Mouse (Mus musculus) erythroblast, adult 5-6 weeks (primary cell): ENCODE measurements around the gene Cby3. TPM values are rescaled to one million over a fixed set of nuclear protein-coding genes. Genes with fewer than 3 reads are reported as not detected.

Source experiments
- ATAC-seq: replicated peaks from 2 replicates; pipeline ENCODE4 v1.8.0; 2016; ENCODE audit warnings: moderate number of reproducible peaks, mild to moderate bottlenecking, moderate TSS enrichment, inconsistent platforms; ENCODE audit not compliant: poor library complexity, low FRiP score, severe bottlenecking
- total RNA-seq, 2 experiments: library from RNA; stranded (forward) in 1 of 2; stranded (reverse) in 1 of 2; fragments of 150-400 nt in 1 of 2; fragments of 200-764, 138-1000 nt in 1 of 2; gene quantifications; 2 replicates each; pipeline versions ENCODE4 v1.2.3 to v1.2.4; 2015 to 2017; ENCODE audit warnings: low replicate concordance in 2 of 2

Gene Cby3
- total RNA-seq, 2 experiments from 2014 or later: not detected

GRCm38 (mm10) chr11:50387167-50387679, 33.0 kb downstream of the Cby3 start:
- no peak for ATAC-seq

DNA sequence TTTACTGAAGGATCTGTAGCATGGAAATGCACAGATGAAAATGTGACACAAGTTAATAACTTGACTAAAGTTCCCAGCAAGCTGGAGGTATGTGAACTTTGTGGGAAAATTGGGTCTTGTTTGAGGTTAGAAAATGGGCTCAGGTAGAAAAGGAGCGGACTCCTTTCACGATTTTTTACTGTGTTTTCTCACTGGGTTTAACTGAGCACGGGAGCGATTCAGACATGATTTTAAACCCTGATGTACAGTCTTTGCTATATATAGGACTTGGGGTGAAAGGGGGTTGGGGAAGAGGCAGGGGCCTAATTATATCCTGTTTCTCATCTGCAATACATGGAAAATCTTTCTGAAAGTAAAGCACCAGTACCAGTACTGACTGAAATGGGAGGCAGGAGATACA, 33.4 kb downstream of the Cby3 start:
- no peak for ATAC-seq

DNA sequence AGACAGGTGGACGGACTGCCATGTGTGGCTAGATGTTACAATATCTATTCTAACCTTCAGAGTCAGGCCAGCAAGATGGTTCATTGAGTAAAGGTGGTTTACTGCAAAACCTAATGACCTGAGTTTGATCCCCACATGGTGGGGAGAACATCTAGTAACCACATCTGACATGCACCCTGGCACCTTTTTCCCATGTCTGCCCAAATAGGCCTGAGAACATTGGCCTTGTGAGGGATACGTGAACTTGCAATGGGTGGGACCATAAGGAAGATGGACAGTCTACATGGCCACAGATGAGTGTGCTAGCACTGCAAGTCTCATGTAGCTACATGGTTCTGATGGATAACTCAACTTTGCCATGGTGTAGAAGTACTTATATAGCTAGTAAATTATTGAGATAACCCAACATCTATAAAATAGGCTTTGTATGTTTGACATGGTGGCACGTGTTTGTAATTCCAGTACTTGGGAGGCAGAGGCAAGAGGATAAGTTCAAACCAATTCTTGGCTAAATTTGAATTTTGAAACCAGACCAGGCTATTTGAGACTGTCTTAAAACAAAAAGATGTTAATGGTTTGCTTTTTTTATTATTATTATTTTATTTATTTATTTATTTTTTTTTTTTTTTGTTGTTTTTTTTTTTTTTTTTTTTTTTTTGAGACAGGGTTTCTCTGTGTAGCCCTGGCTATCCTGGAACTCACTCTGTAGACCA, 34.1 kb downstream of the Cby3 start:
- no peak for ATAC-seq

- ATAC-seq: no peak
Observed at GRCm38 (mm10) chr11:50389011-50389410, 34.7 kb downstream of the Cby3 start.

GRCm38 (mm10) chr11:50389616-50390015, 35.4 kb downstream of the Cby3 start:
- no peak for ATAC-seq

GRCm38 (mm10) chr11:50391272-50391960, 37.2 kb downstream of the Cby3 start:
- no peak for ATAC-seq

DNA sequence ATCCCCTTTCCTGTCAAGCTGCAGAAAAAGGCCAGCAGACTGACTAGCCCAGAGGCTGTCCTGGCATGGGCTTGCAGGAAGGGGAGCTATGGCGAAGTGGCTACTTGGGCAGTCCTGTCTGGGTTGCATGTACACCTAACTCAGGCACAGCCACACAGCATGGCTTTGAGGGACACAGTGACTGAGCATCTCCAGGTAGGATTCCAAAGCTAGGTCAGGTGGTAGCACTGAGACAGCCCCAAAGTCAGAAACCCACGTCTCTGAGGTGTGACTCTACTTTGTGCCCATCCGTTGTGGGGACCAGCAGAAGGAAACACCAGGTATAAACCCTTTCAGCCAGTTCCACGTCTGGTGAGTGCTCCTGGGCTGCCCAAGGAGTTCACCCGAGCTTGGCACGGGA, 39.0 kb downstream of the Cby3 start:
- ATAC-seq: no peak

- ATAC-seq: no peak
Observed at GRCm38 (mm10) chr11:50394731-50395130, 40.5 kb downstream of the Cby3 start.

GRCm38 (mm10) chr11:50396766-50397307, 42.6 kb downstream of the Cby3 start:
- no peak for ATAC-seq

DNA sequence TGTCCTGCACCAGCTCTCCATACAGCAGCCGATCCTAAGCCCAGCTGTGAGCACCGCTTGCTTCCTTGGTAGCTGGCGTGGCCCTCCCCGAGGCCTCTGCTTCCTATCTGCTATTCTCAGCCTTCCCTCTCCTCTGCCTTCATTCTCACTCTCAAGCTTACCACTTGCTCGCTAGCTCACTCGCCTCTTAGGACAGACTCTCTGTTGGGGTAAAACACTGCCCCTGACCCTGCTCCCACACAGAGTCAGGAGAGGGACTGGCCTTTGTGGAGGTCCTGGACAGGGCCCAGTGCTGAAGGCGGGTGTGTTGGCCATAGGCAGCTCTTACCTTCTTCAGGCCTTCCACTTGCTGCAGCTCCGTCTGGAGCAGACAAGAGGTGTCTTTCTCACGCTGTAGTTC, 43.1 kb downstream of the Cby3 start:
- no peak for ATAC-seq

DNA sequence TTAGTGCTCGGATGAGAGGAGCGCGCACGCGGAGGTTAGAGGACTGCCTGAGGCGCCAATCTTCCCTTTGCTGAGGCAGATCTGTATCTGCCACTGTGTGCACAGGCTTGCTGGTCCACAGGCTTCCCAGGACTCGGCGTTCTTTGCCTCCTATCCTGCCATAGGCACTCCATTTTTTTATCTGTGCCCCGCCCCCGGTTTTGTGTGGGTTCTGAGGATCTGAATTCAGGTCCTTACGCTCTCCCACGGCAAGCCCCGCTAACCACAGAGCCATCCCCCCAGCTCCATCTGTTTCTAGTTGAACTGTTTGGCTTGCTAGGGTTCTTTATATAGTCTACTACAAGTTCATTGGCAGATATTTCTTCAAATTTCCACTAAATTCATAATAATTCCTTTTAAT, 44.5 kb downstream of the Cby3 start:
- ATAC-seq: no peak

DNA sequence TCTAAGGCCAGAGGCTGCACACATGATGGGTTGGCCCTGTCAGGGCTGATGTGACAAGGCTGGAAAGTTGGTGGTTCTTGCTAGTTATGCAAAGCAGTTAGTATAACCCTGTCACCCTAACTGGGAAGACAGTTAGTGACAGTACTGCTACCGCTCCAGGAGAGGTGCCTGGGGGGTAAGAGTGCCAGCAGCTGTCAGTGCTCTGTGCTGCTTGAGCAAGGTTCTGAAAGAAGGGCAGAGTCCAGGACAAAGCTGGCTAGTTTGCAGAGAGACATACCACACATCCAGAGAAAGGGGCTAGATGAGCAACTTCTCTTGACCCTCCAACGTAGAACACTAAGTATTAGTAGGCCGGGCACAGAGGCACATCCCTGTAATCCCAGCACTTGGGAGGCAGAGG, 48.2 kb downstream of the Cby3 start:
- no peak for ATAC-seq

- ATAC-seq: no peak
Observed at GRCm38 (mm10) chr11:50403367-50404014, 49.2 kb downstream of the Cby3 start.

DNA sequence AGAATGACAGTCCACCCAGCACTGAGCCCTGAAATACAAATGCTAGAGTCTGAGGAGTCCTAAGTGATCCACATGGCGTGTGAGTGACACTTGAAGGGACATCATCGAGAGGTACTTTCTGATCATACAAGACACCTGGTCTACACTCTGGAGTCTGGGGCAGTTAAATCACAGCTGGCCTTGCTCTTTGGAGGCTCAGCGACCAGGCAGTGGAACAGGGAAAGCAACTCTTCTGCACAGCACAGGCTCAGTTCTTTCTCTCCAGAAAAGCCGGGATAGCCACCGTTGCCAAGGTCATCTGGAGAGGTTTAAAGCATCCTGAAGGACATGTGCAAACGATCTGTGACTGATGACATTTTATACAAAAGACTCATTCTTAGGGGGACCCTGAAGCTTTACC, 53.0 kb downstream of the Cby3 start:
- ATAC-seq: no peak

Other genes starting within 250 kb of the Cby3 start
- gene Tbc1d9b, start 223.1 kb upstream of the Cby3 start, total RNA-seq (2015; ENCODE audit: low replicate concordance): 6.1 and 12.5 TPM in 2 replicates
- 15.9 and 30.5 TPM in 2 replicates for gene Tbc1d9b, start 223.1 kb upstream of the Cby3 start, total RNA-seq (2017; ENCODE audit: low replicate concordance)
- gene Mrnip, start 180.0 kb upstream of the Cby3 start, total RNA-seq (2015; ENCODE audit: low replicate concordance): 6.7 and 9.8 TPM in 2 replicates
- gene Mrnip, start 180.0 kb upstream of the Cby3 start, total RNA-seq (2017; ENCODE audit: low replicate concordance): 2.8 and 4.0 TPM in 2 replicates
- gene Sqstm1, start 143.6 kb upstream of the Cby3 start, total RNA-seq (2015; ENCODE audit: low replicate concordance): 101 and 109 TPM in 2 replicates
- 596 and 621 TPM in 2 replicates for gene Sqstm1, start 143.6 kb upstream of the Cby3 start, total RNA-seq (2017; ENCODE audit: low replicate concordance)
- 7.1 and 7.7 TPM in 2 replicates for gene Mgat4b, start 143.6 kb upstream of the Cby3 start, total RNA-seq (2015; ENCODE audit: low replicate concordance)
- 5.1 and 10.0 TPM in 2 replicates for gene Mgat4b, start 143.6 kb upstream of the Cby3 start, total RNA-seq (2017; ENCODE audit: low replicate concordance)
- not detected in 2 replicates for gene Ltc4s, start 115.8 kb upstream of the Cby3 start, total RNA-seq (2015; ENCODE audit: low replicate concordance)
- gene Ltc4s, start 115.8 kb upstream of the Cby3 start, total RNA-seq (2017; ENCODE audit: low replicate concordance): 2.2 TPM in 1 of 2 replicates, not detected in the other
- gene Maml1, start 62.2 kb upstream of the Cby3 start, total RNA-seq (2015; ENCODE audit: low replicate concordance): 15.2 and 15.7 TPM in 2 replicates
- gene Maml1, start 62.2 kb upstream of the Cby3 start, total RNA-seq (2017; ENCODE audit: low replicate concordance): 7.2 and 10.0 TPM in 2 replicates
- 98.6 and 101 TPM in 2 replicates for gene Canx, start 28.8 kb upstream of the Cby3 start, total RNA-seq (2015; ENCODE audit: low replicate concordance)
- 226 and 340 TPM in 2 replicates for gene Canx, start 28.8 kb upstream of the Cby3 start, total RNA-seq (2017; ENCODE audit: low replicate concordance)
- gene Hnrnph1, start 22.5 kb downstream of the Cby3 start, total RNA-seq (2015; ENCODE audit: low replicate concordance): 162 and 237 TPM in 2 replicates
- gene Hnrnph1, start 22.5 kb downstream of the Cby3 start, total RNA-seq (2017; ENCODE audit: low replicate concordance): 155 and 222 TPM in 2 replicates
- gene Rufy1, start 76.7 kb downstream of the Cby3 start, total RNA-seq (2015; ENCODE audit: low replicate concordance): 7.3 and 8.6 TPM in 2 replicates
- 7.6 and 7.7 TPM in 2 replicates for gene Rufy1, start 76.7 kb downstream of the Cby3 start, total RNA-seq (2017; ENCODE audit: low replicate concordance)
- gene Adamts2, start 247.6 kb downstream of the Cby3 start, total RNA-seq (2015; ENCODE audit: low replicate concordance): not detected in 2 replicates
- gene Adamts2, start 247.6 kb downstream of the Cby3 start, total RNA-seq (2017; ENCODE audit: low replicate concordance): 0.09 and 0.28 TPM in 2 replicates